Mouse (Mus musculus) ES-E14 (cell line): ENCODE measurements around the gene Fam20a.

Experiments used
- CHD2 ChIP-seq: IDR thresholded peaks from 2 replicates; pipeline ENCODE4 v1.6.1; 2014; ENCODE audit warnings: mild to moderate bottlenecking, low read depth, low read length, inconsistent platforms
- ZNF384 ChIP-seq: IDR thresholded peaks from 2 replicates; pipeline ENCODE4 v1.6.1; 2012; ENCODE audit warnings: low read depth, low read length, inconsistent platforms

GRCm38 (mm10) chr11:109672396-109672795 is 49.7 kb downstream of the Fam20a start:
- no peak for TF ChIP-seq CHD2
- TF ChIP-seq ZNF384: no peak
